Mouse (Mus musculus) forebrain, embryonic 11.5 days (tissue): Measurements from ENCODE around the gene Os9. TPM values are rescaled to one million over a fixed set of nuclear protein-coding genes. Genes with fewer than 3 reads are reported as not detected.
A peak's percentile ranks its signal among the peaks of the same experiment; 100 is the strongest.
"Not testable (repeated sequence)": the region's sequence is repeated elsewhere in the genome, so short reads cannot be mapped to it uniquely, and the experiment has no call there.

Experiments
- ATAC-seq: fragments of 200-750 bp; cut with Nextera tagmentation; replicated peaks from 2 replicates; pipeline ENCODE4 v1.8.0; 2017; ENCODE audit warnings: moderate TSS enrichment; ENCODE audit not compliant: low FRiP score
- DNase-seq: peaks from one replicate; pipeline ENCODE4 v3.0.0-alpha.2; 2017; ENCODE audit warnings: low spot score
- H3K27ac ChIP-seq: fragments of 300-500 bp; sonication (generic); 2 replicates; pipeline ENCODE4 v1.5.1; 2014; ENCODE audit warnings: low read depth, low read length
- H3K27me3 ChIP-seq: fragments of 300-500 bp; sonication (generic); 2 replicates; pipeline ENCODE4 v1.6.1; 2014; ENCODE audit warnings: mild to moderate bottlenecking, low read length, mixed read lengths; ENCODE audit not compliant: control insufficient read depth, insufficient read depth
- H3K36me3 ChIP-seq: fragments of 300-500 bp; sonication (generic); 2 replicates; pipeline ENCODE4 v1.6.1; 2014; ENCODE audit warnings: mild to moderate bottlenecking, low read length, moderate library complexity, mixed read lengths; ENCODE audit not compliant: control insufficient read depth, insufficient read depth
- H3K4me1 ChIP-seq: fragments of 300-500 bp; sonication (generic); replicated peaks from 2 replicates; pipeline ENCODE4 v1.6.1; 2014; ENCODE audit warnings: low read length, mixed read lengths; ENCODE audit not compliant: control insufficient read depth, insufficient read depth
- H3K4me2 ChIP-seq: fragments of 300-500 bp; sonication (generic); 2 replicates; pipeline ENCODE4 v1.6.1; 2014; ENCODE audit warnings: low read depth, mild to moderate bottlenecking, low read length, moderate library complexity, mixed read lengths; ENCODE audit not compliant: severe bottlenecking
- H3K4me3 ChIP-seq: fragments of 300-500 bp; sonication (generic); 2 replicates; pipeline ENCODE4 v1.5.1; 2014; ENCODE audit warnings: low read depth, low read length
- H3K9ac ChIP-seq: fragments of 300-500 bp; sonication (generic); 2 replicates; pipeline ENCODE4 v1.6.1; 2014; ENCODE audit warnings: low read length
- H3K9me3 ChIP-seq: fragments of 300-500 bp; sonication (generic); 2 replicates; pipeline ENCODE4 v1.6.1; 2016; ENCODE audit warnings: low read length, mixed read lengths; ENCODE audit not compliant: control insufficient read depth
- WGBS: fragments of 180-500 bp; shearing (Covaris S2); extraction: QIAGEN DNeasy Blood & Tissue Kit; methylation state at CpG from one replicate; pipeline ENCODE4 v1.1.7; 2014; 5-methylcytosine and 5-hydroxymethylcytosine counted together
- polyA plus RNA-seq: library from polyadenylated mRNA; unstranded; fragments of >200 nt; fragmentation: Nextera tagmentation; extraction: Ambion mirVana; gene quantifications from 2 replicates; pipeline ENCODE4 v1.2.1, GENCODE M21; 2014

The Os9 gene
- polyA plus RNA-seq, 1 experiment from 2014 or later: 57.9 TPM

DNA sequence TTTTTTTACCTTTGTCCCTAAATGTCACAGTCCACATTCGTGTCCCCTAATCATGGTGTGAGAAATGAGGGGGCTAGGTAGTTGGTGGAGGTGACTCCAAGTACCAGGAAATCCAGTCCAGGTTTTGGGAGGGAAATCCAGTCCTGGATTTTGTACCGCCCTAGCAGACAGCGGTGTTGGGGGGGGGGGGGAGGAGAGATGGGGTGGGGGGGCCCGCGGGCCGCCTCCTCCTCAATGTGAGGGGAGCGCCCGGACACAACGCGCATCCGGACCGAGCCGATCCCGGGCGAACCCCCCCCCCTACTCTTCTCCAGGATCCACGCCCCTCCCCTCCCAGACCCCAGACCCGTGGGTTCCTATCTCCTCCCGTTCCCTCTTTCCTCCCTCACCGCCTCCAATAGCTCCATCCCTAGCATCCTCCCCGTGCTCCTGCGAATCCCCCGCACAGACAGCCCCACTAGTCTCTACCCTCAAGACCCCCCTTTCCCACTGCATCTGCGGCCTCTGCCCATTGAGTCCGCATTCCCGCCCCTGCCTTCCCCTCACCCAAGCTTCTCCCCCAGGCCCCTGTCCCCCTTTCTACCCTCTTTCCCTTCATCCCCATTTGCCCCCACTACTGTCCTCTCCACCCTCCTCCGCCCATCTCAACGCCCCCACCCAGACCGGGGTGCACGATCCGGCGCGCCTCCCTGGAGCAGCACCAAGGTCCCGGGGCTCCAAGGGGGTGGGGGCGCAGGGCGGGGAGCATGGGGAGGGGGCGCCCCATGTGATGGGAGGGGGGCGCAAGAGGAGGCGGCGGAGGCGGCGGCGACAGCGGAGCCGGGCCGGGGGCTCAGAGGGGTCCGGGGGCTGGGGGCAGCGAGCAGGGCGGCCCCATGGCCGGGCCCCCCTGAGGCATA lies 42.0 kb downstream of the Os9 start:
- no peaks in the 10 kb centered on the region for H3K36me3 ChIP-seq
- H3K9me3 ChIP-seq: no peaks in the 10 kb centered on the region
- peak overlapping the region; percentile 100 for H3K4me2 ChIP-seq
- ATAC-seq (peak; percentile 71), DNase-seq (peak; percentile 81)
- H3K9ac ChIP-seq: peak overlapping the region; percentile 70
- peaks cover 50% of the 10 kb centered on the region for H3K27me3 ChIP-seq
- H3K4me3 ChIP-seq: peak overlapping the region; percentile 65
- H3K4me1 ChIP-seq: peaks cover 27% of the 10 kb centered on the region; the same call in 1 of the 2 replicates
- H3K27ac ChIP-seq: 0 out of 2 replicates have a peak overlapping the region, but pooled peaks have one; percentile 12
- 1% methylated on average over 44 of the region's 49 CpGs for WGBS

DNA sequence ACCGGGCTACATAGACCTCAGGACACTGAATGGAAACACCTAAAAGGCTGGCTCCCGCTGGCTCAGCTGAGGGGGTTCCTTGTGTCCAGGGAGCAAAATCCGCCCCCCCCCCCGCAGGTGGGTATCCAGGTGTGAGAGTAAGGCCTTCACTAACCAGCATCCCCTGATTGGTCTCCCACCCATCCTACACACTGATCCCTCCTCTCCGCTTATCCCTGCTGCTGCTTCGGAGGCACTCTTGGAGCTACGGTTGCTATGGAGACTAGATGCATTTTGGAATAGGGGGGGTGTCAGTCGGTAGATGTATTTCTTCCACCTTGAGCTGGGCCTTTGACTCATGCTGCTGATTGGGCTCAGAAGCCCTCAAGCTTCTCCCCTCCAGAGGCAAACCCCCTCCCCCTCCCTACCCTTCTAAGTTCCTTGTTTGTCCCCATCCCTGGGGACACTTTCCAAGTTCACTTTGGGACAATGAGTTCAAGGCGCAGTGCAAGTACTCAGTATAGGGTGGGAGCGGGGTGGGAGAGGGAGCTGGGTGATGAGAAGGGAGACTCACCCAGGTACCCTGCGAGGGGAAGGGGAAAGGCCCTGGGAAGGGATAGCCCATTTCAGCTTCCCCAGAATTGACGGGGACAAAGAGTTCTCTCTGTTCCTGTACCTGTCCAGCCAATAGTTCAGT lies 42.8 kb downstream of the Os9 start:
- Histone ChIP-seq H3K27ac (no peak overlapping the region), H3K27me3 (peaks cover 48% of the 10 kb centered on the region), H3K4me1 (peaks cover 27% of the 10 kb centered on the region; the same call in 1 of the 2 replicates), H3K9ac (no peak overlapping the region), H3K4me3 (peak overlapping the region; percentile 65), H3K9me3 (no peaks in the 10 kb centered on the region), H3K4me2 (peak overlapping the region; percentile 100), H3K36me3 (no peaks in the 10 kb centered on the region)
- WGBS: 4% methylated on average over 12 of the region's 12 CpGs
- peak; percentile 55 for DNase-seq
- ATAC-seq: peak; percentile 35

DNA sequence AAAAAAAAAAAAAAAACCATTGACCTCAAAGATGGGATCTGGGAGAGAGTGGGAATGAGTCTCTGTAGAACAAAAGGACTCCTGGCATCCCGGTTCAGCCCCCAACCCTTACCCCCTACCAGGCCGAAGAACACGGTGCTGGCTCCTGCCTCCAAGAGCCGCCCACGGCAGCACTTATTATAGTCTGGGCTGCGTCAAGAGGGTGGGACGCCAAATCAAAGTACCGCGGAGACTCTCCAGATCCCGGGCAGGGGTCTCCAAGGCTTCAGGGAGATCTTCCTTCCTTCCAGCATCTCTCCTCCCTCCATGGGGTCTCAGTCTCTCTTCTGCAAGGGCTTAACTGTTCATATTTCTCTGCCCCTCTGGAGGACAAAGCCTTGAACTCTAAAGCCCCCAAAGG lies 43.4 kb downstream of the Os9 start:
- Histone ChIP-seq H3K27ac (no peak overlapping the region), H3K4me1 (peaks cover 27% of the 10 kb centered on the region; the same call in 1 of the 2 replicates), H3K27me3 (peaks cover 42% of the 10 kb centered on the region), H3K9ac (no peak overlapping the region), H3K4me2 (no peak overlapping the region; the same call in 1 of the 2 replicates), H3K4me3 (no peak overlapping the region), H3K9me3 (no peaks in the 10 kb centered on the region), H3K36me3 (no peaks in the 10 kb centered on the region)
- ATAC-seq (no peak), DNase-seq (peak; percentile 47)
- WGBS: 3% methylated on average over 10 of the region's 10 CpGs

DNA sequence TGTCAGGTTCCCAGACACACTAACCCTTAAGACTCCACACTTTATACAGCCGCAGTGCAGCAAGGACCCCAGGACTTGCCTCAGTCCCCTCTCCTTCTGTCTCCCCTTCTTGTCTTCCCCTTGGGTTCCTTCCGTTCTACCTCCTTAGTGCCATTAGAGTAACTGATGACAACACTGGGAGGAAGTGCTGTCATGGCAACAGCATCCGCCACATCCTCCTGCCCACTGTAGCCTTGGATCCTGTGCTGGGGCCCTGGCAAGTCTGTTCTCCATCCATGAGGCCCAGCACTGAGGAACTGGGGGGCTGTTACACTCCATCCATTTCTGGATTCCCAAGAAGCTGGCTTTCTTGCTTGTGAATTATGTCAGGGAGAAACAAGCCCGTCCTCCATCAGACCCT lies 44.8 kb downstream of the Os9 start:
- Histone ChIP-seq H3K27ac (no peak overlapping the region), H3K27me3 (peaks cover 28% of the 10 kb centered on the region), H3K4me1 (peaks cover 17% of the 10 kb centered on the region; the same call in 1 of the 2 replicates), H3K4me2 (no peak overlapping the region), H3K4me3 (no peak overlapping the region), H3K9me3 (no peaks in the 10 kb centered on the region), H3K36me3 (no peaks in the 10 kb centered on the region), H3K9ac (no peak overlapping the region)
- WGBS: 64% methylated on average over 4 of the region's 4 CpGs
- no peak for ATAC-seq
- DNase-seq: peak; percentile 50

DNA sequence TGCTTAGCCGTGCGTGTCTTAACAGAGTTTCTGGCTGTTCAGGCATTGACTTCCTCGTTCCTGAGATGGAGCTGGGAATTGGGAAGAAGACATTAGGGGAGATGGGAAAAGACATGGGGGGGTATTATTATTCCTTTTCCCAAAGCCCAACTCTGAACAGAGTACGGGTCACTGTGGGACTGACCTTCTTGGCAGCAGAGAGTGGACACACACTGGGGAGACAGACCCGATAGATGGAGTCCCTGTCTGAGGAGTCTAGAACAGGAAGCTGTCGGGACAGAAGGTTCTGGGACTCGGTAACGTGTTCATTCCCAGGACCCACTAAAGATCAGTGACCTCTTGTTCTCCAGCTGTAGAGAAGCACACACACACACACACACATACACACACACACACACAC lies 45.3 kb downstream of the Os9 start:
- Histone ChIP-seq H3K27ac (no peak overlapping the region), H3K27me3 (peaks cover 24% of the 10 kb centered on the region), H3K9me3 (no peaks in the 10 kb centered on the region), H3K4me1 (peaks cover 18% of the 10 kb centered on the region; the same call in 1 of the 2 replicates), H3K4me3 (no peak overlapping the region), H3K9ac (no peak overlapping the region), H3K4me2 (no peak overlapping the region), H3K36me3 (no peaks in the 10 kb centered on the region)
- WGBS: 80% methylated on average over 8 of the region's 8 CpGs
- DNase-seq (no peak), ATAC-seq (no peak)

DNA sequence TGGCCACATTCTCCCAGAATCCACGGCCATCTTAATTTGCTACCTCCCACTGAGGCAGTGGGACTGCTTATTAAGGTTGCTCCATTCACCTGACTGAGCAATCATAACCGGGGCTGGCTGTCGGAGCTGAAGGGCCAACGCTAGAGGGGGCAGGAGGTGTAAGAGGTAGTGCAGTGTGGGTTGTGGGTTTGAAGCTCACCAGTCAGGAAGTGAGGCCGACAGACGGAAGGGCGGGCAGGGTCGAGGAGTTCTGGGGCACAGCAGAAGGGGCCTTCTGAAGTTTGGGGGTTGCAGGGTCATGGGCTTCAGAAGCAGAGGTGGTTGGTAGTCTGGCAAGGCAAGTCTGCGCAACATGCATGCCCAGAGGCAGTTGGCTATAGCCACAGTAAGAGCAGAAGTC lies 45.9 kb downstream of the Os9 start, which contains the start of gene Agap2:
Gene Agap2 (plus strand): TSS at position 205 of the 400 bp plus-strand sequence.
- Histone ChIP-seq H3K4me1 (peaks cover 14% of the 10 kb centered on the region; the same call in 1 of the 2 replicates), H3K27ac (no peak within 1 kb of the TSS), H3K27me3 (peaks cover 18% of the 10 kb centered on the region), H3K36me3 (no peaks in the 10 kb centered on the region), H3K9me3 (no peaks in the 10 kb centered on the region), H3K4me2 (no peak within 1 kb of the TSS), H3K9ac (no peak within 1 kb of the TSS), H3K4me3 (no peak within 1 kb of the TSS)
- DNase-seq (peak; percentile 51), ATAC-seq (no peak)
- WGBS: 62% methylated on average over 9 of the region's 9 CpGs

DNA sequence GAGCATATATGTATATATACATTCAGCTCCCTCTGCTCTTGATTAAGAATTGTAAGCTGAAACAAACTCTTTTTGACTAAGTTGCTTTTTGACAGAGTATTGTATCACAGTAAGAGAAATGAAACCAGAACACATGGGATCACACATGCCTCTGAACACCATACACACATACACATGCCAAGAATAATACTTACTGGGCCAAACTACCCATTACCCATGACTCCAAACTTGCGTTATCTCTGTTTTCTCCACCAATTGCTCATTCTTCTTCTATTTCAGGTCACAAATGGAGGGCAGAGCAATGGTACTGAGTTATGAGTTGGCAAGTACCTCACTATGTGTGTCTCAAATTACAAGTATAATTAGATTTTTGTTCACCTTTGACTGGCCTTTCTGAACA lies 47.0 kb downstream of the Os9 start:
- Histone ChIP-seq H3K27me3 (peaks cover 8% of the 10 kb centered on the region; the same call in 1 of the 2 replicates), H3K27ac (no peak overlapping the region), H3K9me3 (no peaks in the 10 kb centered on the region), H3K4me1 (peaks cover 11% of the 10 kb centered on the region; the same call in 1 of the 2 replicates), H3K4me2 (no peak overlapping the region), H3K4me3 (no peak overlapping the region), H3K36me3 (no peaks in the 10 kb centered on the region), H3K9ac (no peak overlapping the region)
- ATAC-seq (no peak), DNase-seq (no peak)
- 86% methylated on average over 1 of the region's 1 CpGs for WGBS

DNA sequence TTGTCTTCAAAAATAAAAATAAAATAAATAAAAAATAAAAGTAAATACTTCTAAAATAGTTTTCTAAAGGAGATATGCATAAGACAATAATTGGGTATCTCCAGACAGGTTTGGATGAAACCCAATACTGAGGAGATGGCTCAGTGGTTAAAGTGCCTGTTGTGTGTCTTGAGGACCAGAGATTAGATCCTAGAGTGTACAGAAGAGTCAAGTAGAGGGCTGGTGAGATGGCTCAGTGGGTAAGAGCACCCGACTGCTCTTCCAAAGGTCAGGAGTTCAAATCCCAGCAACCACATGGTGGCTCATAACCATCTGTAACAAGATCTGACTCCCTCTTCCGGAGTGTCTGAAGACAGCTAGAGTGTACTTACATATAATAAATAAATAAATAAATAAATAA lies 48.0 kb downstream of the Os9 start:
- not testable (repeated sequence) for H3K27me3 ChIP-seq, H3K36me3 ChIP-seq, H3K9me3 ChIP-seq, ATAC-seq, H3K4me2 ChIP-seq, H3K9ac ChIP-seq, H3K27ac ChIP-seq, H3K4me3 ChIP-seq, DNase-seq
- peaks cover 14% of the 10 kb centered on the region; the same call in 1 of the 2 replicates for H3K4me1 ChIP-seq
- WGBS: 87% methylated on average over 2 of the region's 2 CpGs
